Mouse (Mus musculus): Measurements from ENCODE around the gene Bmpr1b.

Gene Bmpr1b

GRCm38 (mm10) chr3:141818615-141819312 lies 350.5 kb downstream of the Bmpr1b start:
- CTCF ChIA-PET = no interaction called here

- CTCF ChIA-PET = no interaction called here
Measured at GRCm38 (mm10) chr3:141814776-141815175, 354.4 kb downstream of the Bmpr1b start.

- CTCF ChIA-PET = no interaction called here
Measured at GRCm38 (mm10) chr3:141811348-141811747, 357.9 kb downstream of the Bmpr1b start.

GRCm38 (mm10) chr3:141810944-141811343 lies 358.3 kb downstream of the Bmpr1b start:
- CTCF ChIA-PET = no interaction called here

GRCm38 (mm10) chr3:141809581-141809980 lies 359.6 kb downstream of the Bmpr1b start:
- CTCF ChIA-PET = no interaction called here

GRCm38 (mm10) chr3:141804133-141804532 lies 365.1 kb downstream of the Bmpr1b start:
- CTCF ChIA-PET = no interaction called here

GRCm38 (mm10) chr3:141797789-141798188 lies 371.4 kb downstream of the Bmpr1b start:
- CTCF ChIA-PET = no interaction called here

GRCm38 (mm10) chr3:141797372-141797771 lies 371.9 kb downstream of the Bmpr1b start:
- CTCF ChIA-PET = no interaction called here

- CTCF ChIA-PET = no interaction called here
Measured at GRCm38 (mm10) chr3:141794371-141794770, 374.9 kb downstream of the Bmpr1b start.

GRCm38 (mm10) chr3:141793755-141794154 lies 375.5 kb downstream of the Bmpr1b start:
- CTCF ChIA-PET = no interaction called here

GRCm38 (mm10) chr3:141792106-141792505 lies 377.1 kb downstream of the Bmpr1b start:
- CTCF ChIA-PET = no interaction called here

GRCm38 (mm10) chr3:141791026-141791780 lies 378.0 kb downstream of the Bmpr1b start:
- CTCF ChIA-PET = no interaction called here

Data from spleen, embryonic (tissue).